Mouse (Mus musculus): ENCODE results near the gene Zswim1. TPM values are rescaled to one million over a fixed set of nuclear protein-coding genes. Genes with fewer than 3 reads are reported as not detected.
"Not testable (repeated sequence)": the region's sequence is repeated elsewhere in the genome, so short reads cannot be mapped to it uniquely, and the experiment has no call there.

Zswim1 gene
- total RNA-seq, 2 experiments from 2014 or later: 21.7 to 22.7 TPM

DNA sequence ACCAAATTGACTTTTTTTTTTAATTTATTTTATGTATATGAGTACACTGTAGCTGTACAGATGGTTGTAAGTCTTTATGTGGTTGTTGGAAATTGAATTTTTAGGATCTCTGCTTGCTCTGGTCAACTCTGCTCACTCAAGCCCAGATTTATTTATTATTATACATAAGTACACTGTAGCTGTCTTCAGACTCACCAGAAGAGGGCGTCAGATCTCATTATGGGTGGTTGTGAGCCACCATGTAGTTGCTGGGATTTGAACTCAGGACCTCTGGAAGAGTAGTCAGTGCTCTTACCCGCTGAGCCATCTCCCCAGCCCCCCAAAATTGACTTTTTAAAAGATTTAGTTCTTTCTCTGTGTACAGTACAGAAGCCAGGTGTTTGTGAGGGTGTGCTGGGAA lies 53.2 kb downstream of the Zswim1 start:
- H3K4me3 ChIP-seq; DNase-seq (ENCODE audit: extremely low spot score in 1 of 2, low spot score in 2 of 2); intact Hi-C loops (cut with DNase I): not testable (repeated sequence)
- H3K27ac ChIP-seq: peak overlapping the region; percentile 76; the same call in 1 of the 2 replicates
- TF ChIP-seq CTCF (IDR thresholded peaks at IDR 0.05): peak; percentile 33

Other genes starting within 250 kb of the Zswim1 start
- not detected for gene Spint3, start 249.2 kb upstream of the Zswim1 start, total RNA-seq (2021)
- not detected for gene Wfdc6a, start 237.2 kb upstream of the Zswim1 start, total RNA-seq (2021)
- not detected for gene Eppin, start 229.1 kb upstream of the Zswim1 start, total RNA-seq (2021)
- not detected for gene Wfdc6b, start 209.2 kb upstream of the Zswim1 start, total RNA-seq (2021)
- gene Wfdc8, start 209.1 kb upstream of the Zswim1 start, total RNA-seq (2021): not detected
- gene Wfdc16, start 183.9 kb upstream of the Zswim1 start, total RNA-seq (2021): not detected
- not detected for gene Wfdc10, start 166.6 kb upstream of the Zswim1 start, total RNA-seq (2021)
- not detected for gene Wfdc9, start 166.1 kb upstream of the Zswim1 start, total RNA-seq (2021)
- gene Wfdc11, start 148.6 kb upstream of the Zswim1 start, total RNA-seq (2021): not detected
- gene Wfdc13, start 137.6 kb upstream of the Zswim1 start, total RNA-seq (2021): not detected
- gene Spint4, start 124.2 kb upstream of the Zswim1 start, total RNA-seq (2021): not detected
- not detected for gene Spint5, start 107.4 kb upstream of the Zswim1 start, total RNA-seq (2021)
- 1 to 10 TPM; 1.4 to 1.6 TPM for gene Wfdc3, start 76.8 kb upstream of the Zswim1 start, total RNA-seq (2021)
- gene Dnttip1, start 76.7 kb upstream of the Zswim1 start, total RNA-seq (2021): 10 to 100 TPM; 37.6 to 37.9 TPM
- under 1 TPM in 1 of 2 experiments, not detected in 1; 0.36 TPM for gene Ube2c, start 52.8 kb upstream of the Zswim1 start, total RNA-seq (2021)
- 1 to 10 TPM in 1 of 2 experiments, not detected in 1; 1.1 TPM for gene Tnnc2, start 42.7 kb upstream of the Zswim1 start, total RNA-seq (2021)
- 10 to 100 TPM; 54.4 to 57.2 TPM for gene Snx21, start 36.9 kb upstream of the Zswim1 start, total RNA-seq (2021)
- gene Acot8, start 17.8 kb upstream of the Zswim1 start, total RNA-seq (2021): 10 to 100 TPM; 26.6 to 28.3 TPM
- gene Zswim3, start 17.6 kb upstream of the Zswim1 start, total RNA-seq (2021): 1 to 10 TPM; 8.6 to 9.0 TPM
- gene Spata25, start 5.9 kb downstream of the Zswim1 start, total RNA-seq (2021): under 1 TPM; 0.45 to 0.58 TPM
- gene Ctsa, start 10.2 kb downstream of the Zswim1 start, total RNA-seq (2021): 10 to 100 TPM; 89.5 to 96.2 TPM
- gene Neurl2, start 10.8 kb downstream of the Zswim1 start, total RNA-seq (2021): 1 to 10 TPM; 3.9 to 5.3 TPM
- gene Pltp, start 35.0 kb downstream of the Zswim1 start, total RNA-seq (2021): 10 to 100 TPM; 78.1 to 82.4 TPM
- gene Pcif1, start 56.6 kb downstream of the Zswim1 start, total RNA-seq (2021): 10 to 100 TPM; 44.8 to 48.8 TPM
- 10 to 100 TPM; 27.2 to 28.0 TPM for gene Zfp335, start 89.1 kb downstream of the Zswim1 start, total RNA-seq (2021)
- 1 to 10 TPM; 1.4 TPM for gene Mmp9, start 118.1 kb downstream of the Zswim1 start, total RNA-seq (2021)
- 100 to 1,000 TPM; 575 to 581 TPM for gene Slc12a5, start 138.1 kb downstream of the Zswim1 start, total RNA-seq (2021)
- 10 to 100 TPM; 55.5 to 57.5 TPM for gene Ncoa5, start 212.2 kb downstream of the Zswim1 start, total RNA-seq (2021)
- gene Cd40, start 232.9 kb downstream of the Zswim1 start, total RNA-seq (2021): under 1 TPM; 0.42 to 0.61 TPM

All from left cerebral cortex, adult 2 months (tissue).